Mouse (Mus musculus) cerebellum, adult 2 months (tissue): ENCODE results near the gene Ccdc88c. TPM values are rescaled to one million over a fixed set of nuclear protein-coding genes. Genes with fewer than 3 reads are reported as not detected.

Source experiments
- DNase-seq, 2 experiments: peaks; one replicate each; pipeline ENCODE4 v3.0.0; 2021
- H3K27ac ChIP-seq: fragments of 200-500 bp; 2 replicates; pipeline ENCODE4 v1.5.1; 2012; ENCODE audit warnings: low read length, control low read depth, inconsistent platforms; ENCODE audit not compliant: insufficient read depth
- H3K27me3 ChIP-seq: fragments of 200-500 bp; 2 replicates; pipeline ENCODE4 v1.6.1; 2012; ENCODE audit warnings: inconsistent platforms, mild to moderate bottlenecking, low read length, moderate library complexity; ENCODE audit not compliant: control insufficient read depth, insufficient read depth
- H3K4me1 ChIP-seq: fragments of 200-500 bp; 2 replicates; pipeline ENCODE4 v1.6.1; 2011; ENCODE audit warnings: low read length; ENCODE audit not compliant: control insufficient read depth, insufficient read depth
- H3K4me3 ChIP-seq: fragments of 200-500 bp; replicated peaks from 2 replicates; pipeline ENCODE3; 2011; ENCODE audit warnings: mild to moderate bottlenecking, low read depth, low read length, control low read depth; ENCODE audit not compliant: insufficient read depth
- CTCF ChIP-seq: fragments of 200-500 bp; IDR thresholded peaks from 2 replicates; pipeline ENCODE4 v1.5.1; 2011; ENCODE audit warnings: low read depth, mild to moderate bottlenecking, control low read depth, low read length, moderate library complexity, borderline replicate concordance; ENCODE audit not compliant: insufficient read depth
- POLR2A ChIP-seq: fragments of 200-500 bp; IDR thresholded peaks from 2 replicates; pipeline ENCODE4 v1.6.1; 2011; ENCODE audit warnings: low read length, control low read depth, borderline replicate concordance; ENCODE audit not compliant: insufficient read depth
- WGBS: fragments of 180-500 bp; shearing (Covaris S2); methylation state at CpG from one replicate; pipeline ENCODE4 v1.1.7; 2018; 5-methylcytosine and 5-hydroxymethylcytosine counted together
- polyA plus RNA-seq: library from polyadenylated mRNA; depleted of rRNA; stranded (reverse); fragments of >200 nt; gene quantifications from 2 replicates; pipeline ENCODE4 v1.2.3, GENCODE M21; 2012

The Ccdc88c gene
- polyA plus RNA-seq, 1 experiment: 9.0 TPM

DNA sequence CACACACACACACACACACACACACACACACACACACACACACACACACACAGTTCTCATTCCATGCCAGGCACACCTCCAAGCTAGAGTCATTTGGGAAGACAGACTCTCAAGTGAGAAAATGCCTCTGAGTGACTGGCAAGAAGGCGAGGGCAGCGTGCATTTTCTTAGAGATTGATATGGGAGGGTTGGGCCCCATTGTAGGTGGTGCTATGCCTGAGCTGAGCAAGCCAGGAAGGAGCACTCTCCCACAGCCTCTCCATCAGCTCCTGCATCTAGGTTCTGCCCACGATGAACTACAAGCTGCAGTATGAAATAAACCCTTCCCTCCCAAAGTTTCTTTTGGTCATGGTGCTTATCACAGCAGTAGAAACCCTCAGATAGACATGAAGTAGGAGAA lies 63.6 kb downstream of the Ccdc88c start:
- H3K4me3 ChIP-seq: no peak overlapping the region
- no peak for DNase-seq
- no peak overlapping the region for H3K27ac ChIP-seq
- WGBS: 95% methylated on average over 3 of the region's 3 CpGs
- TF ChIP-seq POLR2A (no peak), CTCF (no peak)
- no peaks in the 10 kb centered on the region for H3K27me3 ChIP-seq
- H3K4me1 ChIP-seq: no peaks in the 10 kb centered on the region

- Histone ChIP-seq H3K27ac (no peak overlapping the region), H3K4me1 (peaks cover 9% of the 10 kb centered on the region), H3K4me3 (no peak overlapping the region), H3K27me3 (no peaks in the 10 kb centered on the region)
- WGBS: 20% methylated on average over 15 of the region's 15 CpGs
- TF ChIP-seq CTCF (no peak), POLR2A (no peak)
- peak; percentile 34 to 37 for DNase-seq
Observed at GRCm38 (mm10) chr12:100958621-100959592, 69.9 kb downstream of the Ccdc88c start.

- 23% methylated on average over 5 of the region's 5 CpGs for WGBS
- Histone ChIP-seq H3K4me3 (no peak overlapping the region), H3K27me3 (no peaks in the 10 kb centered on the region), H3K27ac (no peak overlapping the region), H3K4me1 (peaks cover 9% of the 10 kb centered on the region)
- TF ChIP-seq CTCF (peak; percentile 97), POLR2A (no peak)
- peak; percentile 60 to 74 for DNase-seq
Observed at GRCm38 (mm10) chr12:100958006-100958405, 70.8 kb downstream of the Ccdc88c start.

DNA sequence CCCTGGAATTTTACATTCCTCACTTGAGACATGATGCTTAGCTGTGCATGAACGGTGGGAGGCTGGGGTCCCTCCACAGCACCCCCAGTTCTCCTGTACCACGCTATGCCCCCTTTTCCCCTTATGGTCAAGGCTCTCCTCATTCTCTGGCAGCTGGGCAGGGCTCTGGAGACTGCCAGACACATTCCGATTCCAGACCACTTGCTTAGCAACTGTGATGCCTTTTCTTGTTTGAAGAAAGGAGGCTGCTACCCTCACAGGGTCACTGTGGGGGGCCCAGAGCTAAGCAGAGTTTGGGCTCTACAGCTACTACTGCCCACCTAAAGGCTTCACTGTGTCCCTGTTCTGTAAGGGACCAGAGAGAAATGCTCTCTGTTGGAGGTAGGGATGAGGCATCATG lies 71.6 kb downstream of the Ccdc88c start:
- WGBS: 53% methylated on average over 3 of the region's 3 CpGs
- Histone ChIP-seq H3K4me3 (no peak overlapping the region), H3K4me1 (peaks cover 9% of the 10 kb centered on the region), H3K27me3 (no peaks in the 10 kb centered on the region), H3K27ac (no peak overlapping the region)
- DNase-seq: no peak
- no peak for TF ChIP-seq CTCF
- no peak for TF ChIP-seq POLR2A

DNA sequence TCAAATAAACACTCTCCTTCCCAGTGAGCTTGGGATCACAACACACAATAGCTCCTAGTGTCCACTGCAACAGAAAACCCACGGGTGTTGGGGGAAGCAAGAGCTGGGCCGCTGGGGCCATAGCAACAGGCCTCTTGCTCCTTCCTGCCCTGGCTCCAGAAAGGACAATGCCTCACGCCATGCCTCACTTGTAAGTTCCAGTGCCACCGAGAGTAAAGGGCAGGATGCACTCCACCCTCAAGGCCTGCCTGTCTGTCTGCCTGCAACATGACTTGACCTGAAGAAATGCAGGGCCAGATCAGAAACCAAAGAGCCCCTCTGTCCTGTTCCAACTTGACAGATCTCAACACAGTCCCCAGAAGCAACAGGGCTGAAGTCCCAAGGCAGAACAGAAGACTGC lies 72.0 kb downstream of the Ccdc88c start:
- WGBS: 70% methylated on average over 4 of the region's 4 CpGs

DNA sequence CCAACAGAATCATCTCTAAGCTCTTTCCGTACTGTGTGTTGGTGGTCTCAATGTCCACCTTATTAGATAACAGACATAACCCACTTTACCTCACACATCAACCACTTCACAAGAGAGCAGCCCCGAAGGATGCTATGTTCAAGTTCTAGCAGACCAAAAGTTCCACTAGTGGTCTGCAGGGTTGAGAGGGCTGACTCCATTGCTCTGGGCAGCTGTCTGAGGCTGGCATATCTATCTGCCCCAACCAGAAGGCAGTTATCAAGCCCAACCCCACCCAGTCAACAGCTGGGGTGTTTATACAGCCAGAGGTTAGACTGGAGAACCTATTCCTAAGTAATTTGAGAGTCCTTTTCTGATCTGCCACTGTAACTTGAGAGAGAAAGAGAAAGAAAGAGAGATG lies 72.8 kb downstream of the Ccdc88c start:
- H3K27ac ChIP-seq: no peak overlapping the region

More for the DNA sequence above, 72.0 kb downstream of the Ccdc88c start:
- TF ChIP-seq CTCF (no peak), POLR2A (no peak)
- no peak overlapping the region for H3K27ac ChIP-seq
- DNase-seq: no peak
- no peak overlapping the region for H3K4me3 ChIP-seq
- H3K27me3 ChIP-seq: no peaks in the 10 kb centered on the region
- peaks cover 9% of the 10 kb centered on the region for H3K4me1 ChIP-seq

GRCm38 (mm10) chr12:100953926-100954325 lies 74.9 kb downstream of the Ccdc88c start:
- 69% methylated on average over 8 of the region's 8 CpGs for WGBS
- TF ChIP-seq CTCF: no peak
- no peaks in the 10 kb centered on the region for H3K27me3 ChIP-seq
- H3K27ac ChIP-seq: no peak overlapping the region
- no peak for DNase-seq
- no peak overlapping the region for H3K4me3 ChIP-seq
- peaks cover 9% of the 10 kb centered on the region for H3K4me1 ChIP-seq

More for the DNA sequence above, 72.8 kb downstream of the Ccdc88c start:
- 96% methylated on average over 2 of the region's 2 CpGs for WGBS
- no peak for DNase-seq
- TF ChIP-seq POLR2A: no peak
- no peak for TF ChIP-seq CTCF
- no peak overlapping the region for H3K4me3 ChIP-seq
- no peaks in the 10 kb centered on the region for H3K27me3 ChIP-seq
- H3K4me1 ChIP-seq: peaks cover 9% of the 10 kb centered on the region

- Histone ChIP-seq H3K27ac (no peak overlapping the region), H3K4me3 (no peak overlapping the region), H3K4me1 (no peaks in the 10 kb centered on the region), H3K27me3 (no peaks in the 10 kb centered on the region)
- DNase-seq: peak; percentile 60
- 33% methylated on average over 9 of the region's 9 CpGs for WGBS
- peak; percentile 70; the same call in 1 of the 2 replicates for TF ChIP-seq CTCF
- TF ChIP-seq POLR2A: no peak
Observed at GRCm38 (mm10) chr12:100952193-100952931, 76.5 kb downstream of the Ccdc88c start.
